Mouse (Mus musculus) layer of hippocampus, postnatal 25 days (tissue): ENCODE results near the gene Btn2a2. TPM values are rescaled to one million over a fixed set of nuclear protein-coding genes. Genes with fewer than 3 reads are reported as not detected.

ENCODE experiments used
- DNase-seq, 2 experiments: peaks; one replicate each; pipeline ENCODE4 v3.0.0; 2022; ENCODE audit warnings: mixed read lengths in 2 of 2, low spot score in 1 of 2; ENCODE audit errors: extremely low spot score in 1 of 2
- total RNA-seq, 2 experiments: library from RNA; stranded (reverse); gene quantifications; 2 replicates each; pipeline ENCODE4 v1.2.3; 2021

Btn2a2 gene
- total RNA-seq, 2 experiments from 2014 or later: 0.59 to 0.66 TPM

GRCm38 (mm10) chr13:23500424-23501200 is 12.0 kb upstream of the Btn2a2 start:
- DNase-seq: peak; percentile 39 to 72

GRCm38 (mm10) chr13:23499943-23500342 is 11.3 kb upstream of the Btn2a2 start:
- DNase-seq: no peak

- no peak for DNase-seq
Measured at GRCm38 (mm10) chr13:23498653-23499052, 10.0 kb upstream of the Btn2a2 start.

- DNase-seq: peak; percentile 30 to 57
Measured at GRCm38 (mm10) chr13:23497656-23498321, 9.1 kb upstream of the Btn2a2 start.

GRCm38 (mm10) chr13:23495526-23495925 is 6.9 kb upstream of the Btn2a2 start:
- no peak for DNase-seq

GRCm38 (mm10) chr13:23491990-23492389 is 3.3 kb upstream of the Btn2a2 start:
- no peak for DNase-seq

GRCm38 (mm10) chr13:23491263-23491662 is 2.6 kb upstream of the Btn2a2 start:
- no peak for DNase-seq

GRCm38 (mm10) chr13:23490863-23491262 is 2.2 kb upstream of the Btn2a2 start:
- no peak for DNase-seq

- DNase-seq: no peak
Measured at GRCm38 (mm10) chr13:23485271-23485670, 3.4 kb downstream of the Btn2a2 start.

GRCm38 (mm10) chr13:23483153-23483552 is 5.5 kb downstream of the Btn2a2 start:
- DNase-seq: no peak

- DNase-seq: no peak
Measured at GRCm38 (mm10) chr13:23475658-23476057, 13.0 kb downstream of the Btn2a2 start.

GRCm38 (mm10) chr13:23466911-23467310 is 21.7 kb downstream of the Btn2a2 start:
- peak; percentile 43 to 71 for DNase-seq

GRCm38 (mm10) chr13:23466306-23466705 is 22.4 kb downstream of the Btn2a2 start:
- no peak for DNase-seq

GRCm38 (mm10) chr13:23465600-23466109 is 23.0 kb downstream of the Btn2a2 start, which contains the start of gene Btn1a1:
Gene Btn1a1 (minus strand): TSS chr13:23465901.
- no peak for DNase-seq

- no peak for DNase-seq
Measured at GRCm38 (mm10) chr13:23464841-23465366, 23.8 kb downstream of the Btn2a2 start.

GRCm38 (mm10) chr13:23464224-23464637 is 24.4 kb downstream of the Btn2a2 start:
- DNase-seq: peak in 1 of 2 experiments; percentile 20

- peak; percentile 82 to 93 for DNase-seq
Measured at GRCm38 (mm10) chr13:23463381-23464223, 25.1 kb downstream of the Btn2a2 start.

GRCm38 (mm10) chr13:23462669-23463068 is 26.0 kb downstream of the Btn2a2 start:
- DNase-seq: no peak

GRCm38 (mm10) chr13:23462063-23462462 is 26.6 kb downstream of the Btn2a2 start:
- no peak for DNase-seq

- DNase-seq: no peak
Measured at GRCm38 (mm10) chr13:23459264-23459846, 29.3 kb downstream of the Btn2a2 start.
